Mouse (Mus musculus) G1E (cell line): Measurements from ENCODE around the gene Reg3a.
"Not testable (repeated sequence)": the region's sequence is repeated elsewhere in the genome, so short reads cannot be mapped to it uniquely, and the experiment has no call there.

ENCODE experiments used
- CTCF ChIP-seq: IDR thresholded peaks from 2 replicates; pipeline ENCODE4 v1.5.1; 2012; ENCODE audit warnings: low read depth, low read length, inconsistent platforms, mixed read lengths
- GATA1 ChIP-seq: IDR thresholded peaks from 2 replicates; pipeline ENCODE4 v1.6.1; 2012; ENCODE audit warnings: borderline replicate concordance, low read length, inconsistent platforms, mixed read lengths
- TAL1 ChIP-seq: conservative IDR thresholded peaks from 2 replicates; pipeline ENCODE4 v1.6.1; 2012; ENCODE audit warnings: low read depth, low read length, inconsistent platforms, mixed read lengths

GRCm38 (mm10) chr6:78395323-78395722 is 14.8 kb downstream of the Reg3a start, which contains the start of gene Reg2:
- TF ChIP-seq CTCF, GATA1, TAL1: not testable (repeated sequence)
